Mouse (Mus musculus) midbrain, embryonic 10.5 days (tissue): ENCODE results near the gene Mmp24. TPM values are rescaled to one million over a fixed set of nuclear protein-coding genes. Genes with fewer than 3 reads are reported as not detected.

ENCODE experiments used
- DNase-seq: peaks from one replicate; pipeline ENCODE4 v3.0.0-alpha.2; 2017; ENCODE audit warnings: low spot score
- H3K27ac ChIP-seq: fragments of 300-500 bp; sonication (generic); replicated peaks from 2 replicates; pipeline ENCODE4 v1.5.1; 2016; ENCODE audit warnings: mild to moderate bottlenecking
- H3K27me3 ChIP-seq: fragments of 300-500 bp; sonication (generic); 2 replicates; pipeline ENCODE4 v1.6.1; 2016; ENCODE audit warnings: low read depth, mild to moderate bottlenecking; ENCODE audit not compliant: poor library complexity, severe bottlenecking
- H3K36me3 ChIP-seq: fragments of 300-500 bp; sonication (generic); 2 replicates; pipeline ENCODE4 v1.6.1; 2016; ENCODE audit warnings: mild to moderate bottlenecking, moderate library complexity
- H3K4me1 ChIP-seq: fragments of 300-500 bp; sonication (generic); 2 replicates; pipeline ENCODE4 v1.6.1; 2016
- H3K4me3 ChIP-seq: fragments of 300-500 bp; sonication (generic); 2 replicates; pipeline ENCODE4 v1.5.1; 2016; ENCODE audit warnings: mild to moderate bottlenecking, moderate library complexity
- H3K9me3 ChIP-seq: fragments of 300-500 bp; sonication (generic); replicated peaks from 2 replicates; pipeline ENCODE4 v1.6.1; 2016; ENCODE audit warnings: mild to moderate bottlenecking
- WGBS: fragments of 180-500 bp; shearing (Covaris S2); methylation state at CpG from one replicate; pipeline ENCODE4 v1.1.7; 2016; 5-methylcytosine and 5-hydroxymethylcytosine counted together
- polyA plus RNA-seq: library from polyadenylated mRNA; unstranded; fragments of >200 nt; fragmentation: Nextera tagmentation; extraction: Ambion mirVana; gene quantifications from 2 replicates; pipeline ENCODE4 v1.2.1, GENCODE M21; 2016

Mmp24 gene
- polyA plus RNA-seq, 1 experiment from 2014 or later: 0.49 TPM

DNA sequence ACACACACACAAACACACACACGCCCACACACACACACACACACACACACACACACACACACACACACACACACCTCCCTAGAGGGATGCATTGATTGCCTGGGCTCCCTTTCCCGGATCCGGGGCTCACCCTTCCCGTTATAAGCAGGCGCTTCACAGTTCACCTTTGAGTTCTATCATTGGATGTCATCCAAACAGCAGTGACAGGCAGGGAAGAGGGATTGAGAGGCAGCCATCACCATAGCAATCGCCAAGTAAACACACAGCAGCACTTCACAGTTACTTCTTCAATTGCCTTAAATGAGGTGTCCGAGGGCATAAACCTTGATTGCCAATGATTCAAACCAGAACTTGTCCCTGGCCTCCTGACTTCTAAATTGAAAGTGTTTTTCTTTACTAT lies 3.9 kb downstream of the Mmp24 start:
- Histone ChIP-seq H3K27ac (no peak overlapping the region), H3K9me3 (no peaks in the 10 kb centered on the region)
- WGBS: 75% methylated on average over 7 of the region's 7 CpGs

GRCm38 (mm10) chr2:155779506-155779905 lies 4.4 kb downstream of the Mmp24 start:
- no peak for DNase-seq
- Histone ChIP-seq H3K4me3 (no peak overlapping the region), H3K36me3 (no peaks in the 10 kb centered on the region), H3K9me3 (no peaks in the 10 kb centered on the region), H3K27ac (no peak overlapping the region), H3K27me3 (peaks cover 25% of the 10 kb centered on the region), H3K4me1 (peaks cover 17% of the 10 kb centered on the region)
- 88% methylated on average over 3 of the region's 3 CpGs for WGBS

More for the DNA sequence above, 3.9 kb downstream of the Mmp24 start:
- Histone ChIP-seq H3K4me3 (no peak overlapping the region), H3K27me3 (peaks cover 30% of the 10 kb centered on the region), H3K4me1 (peaks cover 17% of the 10 kb centered on the region), H3K36me3 (no peaks in the 10 kb centered on the region)
- no peak for DNase-seq

GRCm38 (mm10) chr2:155784534-155784933 lies 9.4 kb downstream of the Mmp24 start:
- DNase-seq: no peak
- no peaks in the 10 kb centered on the region for H3K9me3 ChIP-seq
- H3K27ac ChIP-seq: no peak overlapping the region
- H3K27me3 ChIP-seq: no peaks in the 10 kb centered on the region
- no peak overlapping the region for H3K4me3 ChIP-seq
- no peaks in the 10 kb centered on the region for H3K4me1 ChIP-seq
- no peaks in the 10 kb centered on the region for H3K36me3 ChIP-seq
- 83% methylated on average over 6 of the region's 6 CpGs for WGBS

DNA sequence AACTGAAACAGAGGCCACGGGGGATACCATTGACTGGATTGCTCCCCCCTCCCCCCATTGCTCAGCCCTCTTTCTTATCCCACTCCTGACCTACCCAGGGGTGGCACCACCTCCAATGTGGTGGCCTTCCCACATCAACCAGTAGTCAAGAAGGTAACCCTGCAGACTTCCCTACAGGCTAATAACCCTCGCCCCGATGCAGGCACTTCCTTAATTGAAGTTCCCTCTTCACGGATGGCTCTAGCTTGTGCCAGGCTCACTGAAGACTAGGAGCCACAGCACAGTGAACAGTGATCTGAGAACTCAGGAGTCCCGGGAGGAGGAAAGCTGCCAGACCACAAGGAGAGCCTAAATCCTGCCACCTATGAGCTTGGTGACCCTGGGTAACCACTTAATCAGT lies 11.8 kb downstream of the Mmp24 start:
- no peaks in the 10 kb centered on the region for H3K9me3 ChIP-seq
- WGBS: 78% methylated on average over 5 of the region's 5 CpGs
- H3K4me3 ChIP-seq: no peak overlapping the region
- DNase-seq: no peak
- H3K36me3 ChIP-seq: no peaks in the 10 kb centered on the region
- no peaks in the 10 kb centered on the region for H3K27me3 ChIP-seq
- no peaks in the 10 kb centered on the region for H3K4me1 ChIP-seq
- no peak overlapping the region for H3K27ac ChIP-seq

DNA sequence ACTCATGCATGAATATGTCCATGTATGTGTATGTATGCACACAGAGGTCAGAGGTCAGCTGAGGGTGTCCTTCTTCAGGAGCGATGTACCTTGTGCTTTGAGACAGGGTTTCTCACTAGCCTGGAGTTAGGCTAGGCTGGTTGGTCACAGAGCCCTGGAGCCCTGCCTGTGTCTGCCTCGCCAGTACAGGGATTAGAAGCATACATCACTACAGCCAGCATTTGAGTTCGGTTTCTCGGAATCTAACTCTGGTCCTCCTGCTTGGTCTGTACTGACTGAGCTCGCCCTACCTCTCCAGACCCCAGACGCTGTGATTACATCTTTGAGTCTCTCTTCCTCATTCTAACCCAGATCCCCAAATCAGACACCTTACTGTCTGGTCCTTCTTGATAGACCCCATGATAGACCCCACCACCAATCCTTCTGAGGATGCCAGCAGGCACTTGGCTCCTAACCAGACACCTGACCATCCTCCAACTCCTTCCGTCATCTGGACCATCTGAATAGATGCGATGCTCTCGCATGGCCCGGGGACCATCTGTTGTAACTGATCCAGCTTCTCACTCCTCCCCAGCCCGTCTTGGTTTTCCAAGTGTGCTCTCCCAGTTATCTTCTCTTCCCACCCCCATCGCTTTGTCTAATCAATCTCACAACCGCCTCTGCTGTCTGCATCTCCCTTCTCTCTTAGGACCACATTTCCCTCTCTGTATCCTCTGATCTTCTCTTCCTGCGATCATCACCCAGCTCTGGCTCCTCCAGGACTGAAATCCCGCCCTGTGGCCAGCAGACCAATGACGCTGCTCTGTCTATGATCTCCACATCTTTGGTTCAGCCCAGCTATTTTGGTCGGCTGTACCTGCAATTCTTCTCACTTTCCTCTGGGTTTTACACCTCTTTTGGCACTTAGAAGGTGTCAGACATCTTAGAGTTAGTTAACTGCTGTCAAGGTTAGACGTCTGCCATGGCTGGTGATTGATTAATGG lies 13.1 kb downstream of the Mmp24 start:
- WGBS: 82% methylated on average over 18 of the region's 18 CpGs
- DNase-seq: no peak

DNA sequence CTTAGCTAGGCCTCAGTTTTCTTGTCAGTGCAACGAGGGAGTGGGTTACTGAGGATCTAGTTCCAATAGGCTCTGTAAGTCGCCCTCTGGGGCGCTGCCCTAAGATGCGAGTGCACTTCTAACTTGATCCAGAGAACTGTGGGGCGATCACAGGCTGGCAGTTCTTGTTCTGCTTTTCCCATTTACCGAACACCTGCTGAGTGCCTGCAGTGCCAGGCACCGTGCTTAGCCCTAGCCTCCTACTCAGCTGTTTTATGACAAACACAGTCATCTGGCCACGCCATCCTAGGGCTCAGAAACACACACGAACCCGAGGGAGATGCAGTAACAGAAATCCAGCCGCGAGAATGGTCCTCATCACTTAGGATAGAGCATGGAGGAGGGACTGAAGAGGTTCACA lies 17.8 kb downstream of the Mmp24 start:
- Histone ChIP-seq H3K4me1 (peaks cover 8% of the 10 kb centered on the region), H3K27me3 (no peaks in the 10 kb centered on the region), H3K9me3 (no peaks in the 10 kb centered on the region), H3K4me3 (no peak overlapping the region), H3K27ac (no peak overlapping the region), H3K36me3 (no peaks in the 10 kb centered on the region)
- no peak for DNase-seq
- WGBS: 27% methylated on average over 12 of the region's 12 CpGs

More for the DNA sequence above, 13.1 kb downstream of the Mmp24 start:
- H3K4me1 ChIP-seq: peaks cover 6% of the 10 kb centered on the region
- no peaks in the 10 kb centered on the region for H3K9me3 ChIP-seq
- H3K36me3 ChIP-seq: no peaks in the 10 kb centered on the region
- no peaks in the 10 kb centered on the region for H3K27me3 ChIP-seq
- H3K27ac ChIP-seq: no peak overlapping the region
- no peak overlapping the region for H3K4me3 ChIP-seq

DNA sequence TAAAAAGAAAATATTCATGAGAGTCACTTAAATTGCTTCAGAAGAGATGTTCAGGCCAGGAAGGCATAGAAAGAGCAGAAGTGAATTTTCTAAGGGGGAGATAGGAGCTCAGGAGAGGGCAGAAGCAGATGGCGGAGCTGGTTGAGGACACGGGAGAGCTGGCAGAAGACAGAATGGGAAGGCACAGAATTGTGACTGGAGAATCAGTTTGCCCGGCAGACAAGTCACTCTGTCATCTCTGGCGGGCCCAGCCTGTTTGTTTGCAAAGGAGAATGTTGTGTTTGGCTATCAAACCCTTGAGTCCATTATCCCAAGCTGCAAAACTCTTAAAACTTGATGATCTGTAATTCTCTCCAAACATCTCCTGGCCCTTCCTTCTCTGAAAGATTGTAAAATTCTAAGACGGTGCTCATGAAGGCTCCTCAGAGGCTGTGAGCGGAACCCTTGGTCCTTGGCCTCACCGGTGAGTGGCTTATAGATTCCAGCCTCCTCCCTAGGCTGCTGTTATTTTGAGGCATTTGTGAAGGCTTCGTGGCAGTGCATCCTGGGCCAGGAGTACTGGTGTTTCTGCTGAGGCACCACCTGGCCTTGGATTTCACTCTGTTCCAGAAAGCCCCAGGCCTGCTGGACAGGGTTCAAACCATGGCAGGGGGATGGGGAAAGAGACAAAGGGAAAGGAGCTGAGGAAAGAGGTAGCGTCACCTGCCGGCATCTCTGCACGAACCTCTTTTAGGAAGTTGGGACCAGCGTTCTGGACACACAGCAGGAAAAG lies 19.7 kb downstream of the Mmp24 start:
- H3K27ac ChIP-seq: no peak overlapping the region
- no peaks in the 10 kb centered on the region for H3K9me3 ChIP-seq
- H3K36me3 ChIP-seq: no peaks in the 10 kb centered on the region
- no peaks in the 10 kb centered on the region for H3K27me3 ChIP-seq
- H3K4me1 ChIP-seq: peaks cover 8% of the 10 kb centered on the region
- no peak for DNase-seq
- no peak overlapping the region for H3K4me3 ChIP-seq
- 89% methylated on average over 12 of the region's 12 CpGs for WGBS

GRCm38 (mm10) chr2:155798613-155799012 lies 23.5 kb downstream of the Mmp24 start:
- Histone ChIP-seq H3K4me1 (no peaks in the 10 kb centered on the region), H3K27ac (no peak overlapping the region), H3K4me3 (no peak overlapping the region), H3K36me3 (no peaks in the 10 kb centered on the region), H3K9me3 (no peaks in the 10 kb centered on the region), H3K27me3 (no peaks in the 10 kb centered on the region)
- no peak for DNase-seq
- WGBS: 67% methylated on average over 3 of the region's 3 CpGs

GRCm38 (mm10) chr2:155802761-155803160 lies 27.6 kb downstream of the Mmp24 start:
- Histone ChIP-seq H3K27me3 (no peaks in the 10 kb centered on the region), H3K4me3 (no peak overlapping the region), H3K36me3 (no peaks in the 10 kb centered on the region), H3K4me1 (no peaks in the 10 kb centered on the region), H3K9me3 (no peaks in the 10 kb centered on the region), H3K27ac (no peak overlapping the region)
- 63% methylated on average over 3 of the region's 3 CpGs for WGBS
- no peak for DNase-seq

DNA sequence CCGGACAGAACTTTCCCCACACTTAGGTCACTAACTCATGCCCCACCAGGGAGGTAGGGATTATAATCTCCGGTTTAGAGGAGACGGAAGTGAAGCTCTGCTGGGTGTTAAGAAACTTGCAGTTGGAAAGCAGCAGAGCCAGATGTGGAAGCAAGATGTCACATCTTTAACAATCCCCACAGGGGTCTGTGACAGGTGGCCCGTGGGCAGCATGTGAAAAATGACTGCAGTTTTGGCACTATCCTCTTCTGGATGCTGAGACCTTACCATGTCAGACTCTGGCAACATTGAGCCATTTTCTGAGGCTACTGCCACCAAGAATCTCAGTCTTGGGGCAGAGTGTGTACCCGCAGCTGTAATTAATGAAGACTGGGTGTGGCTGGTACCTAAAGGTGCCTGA lies 28.9 kb downstream of the Mmp24 start:
- no peaks in the 10 kb centered on the region for H3K27me3 ChIP-seq
- H3K36me3 ChIP-seq: no peaks in the 10 kb centered on the region
- WGBS: 77% methylated on average over 5 of the region's 5 CpGs
- no peak overlapping the region for H3K4me3 ChIP-seq
- DNase-seq: no peak
- no peaks in the 10 kb centered on the region for H3K9me3 ChIP-seq
- H3K27ac ChIP-seq: no peak overlapping the region
- H3K4me1 ChIP-seq: no peaks in the 10 kb centered on the region

DNA sequence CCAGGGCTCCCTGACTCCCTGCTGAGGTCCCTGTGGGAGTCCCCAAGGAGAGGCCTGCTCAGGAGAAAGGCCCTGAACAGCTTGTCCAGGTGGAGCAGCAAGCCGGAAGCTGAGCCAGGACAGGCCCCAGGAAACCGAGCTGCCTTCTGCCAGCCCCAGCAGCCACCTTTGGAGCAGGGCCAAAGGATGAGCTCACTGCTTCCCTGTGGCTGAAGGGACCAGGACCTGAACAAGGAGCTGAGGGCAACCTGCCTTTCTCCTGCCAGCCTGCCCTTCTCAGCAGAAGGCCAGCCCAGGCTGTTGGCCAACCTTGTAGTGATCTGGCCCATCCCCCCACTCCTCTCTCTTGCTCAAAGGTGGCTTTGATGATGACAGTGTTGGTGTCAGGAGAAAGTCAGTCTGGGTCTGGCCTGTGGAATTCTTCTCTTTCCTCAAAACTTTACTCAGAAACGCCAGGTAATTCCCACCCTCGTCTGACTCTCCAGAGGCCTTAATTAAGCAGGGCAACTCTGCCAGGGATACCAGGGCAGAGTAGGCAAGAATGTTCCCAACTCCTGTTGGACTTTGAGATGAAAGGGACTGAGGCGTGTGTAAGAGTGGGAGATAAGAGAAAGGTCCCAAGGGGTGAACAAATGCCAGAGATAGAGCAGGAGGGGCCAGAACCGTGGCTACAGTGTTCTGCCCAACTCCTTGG lies 30.2 kb downstream of the Mmp24 start:
- no peaks in the 10 kb centered on the region for H3K36me3 ChIP-seq
- no peak overlapping the region for H3K27ac ChIP-seq
- H3K4me3 ChIP-seq: no peak overlapping the region
- no peaks in the 10 kb centered on the region for H3K27me3 ChIP-seq
- WGBS: 70% methylated on average over 6 of the region's 6 CpGs
- H3K4me1 ChIP-seq: no peaks in the 10 kb centered on the region
- no peaks in the 10 kb centered on the region for H3K9me3 ChIP-seq
- DNase-seq: no peak

- 84% methylated on average over 6 of the region's 6 CpGs for WGBS
- Histone ChIP-seq H3K4me1 (no peaks in the 10 kb centered on the region), H3K27ac (no peak overlapping the region), H3K36me3 (no peaks in the 10 kb centered on the region), H3K27me3 (no peaks in the 10 kb centered on the region), H3K9me3 (no peaks in the 10 kb centered on the region), H3K4me3 (no peak overlapping the region)
- no peak for DNase-seq
These were observed 30.7 kb downstream of the Mmp24 start for GRCm38 (mm10) chr2:155805925-155806255.
